Mouse (Mus musculus): ENCODE measurements at regions not wholly inside any gene's neighbourhood (a gene's known extent, or its start where the extent isn't known, plus 50 kb on each side); places are given as distances from the start of the nearest gene placed in this dataset.

DNA sequence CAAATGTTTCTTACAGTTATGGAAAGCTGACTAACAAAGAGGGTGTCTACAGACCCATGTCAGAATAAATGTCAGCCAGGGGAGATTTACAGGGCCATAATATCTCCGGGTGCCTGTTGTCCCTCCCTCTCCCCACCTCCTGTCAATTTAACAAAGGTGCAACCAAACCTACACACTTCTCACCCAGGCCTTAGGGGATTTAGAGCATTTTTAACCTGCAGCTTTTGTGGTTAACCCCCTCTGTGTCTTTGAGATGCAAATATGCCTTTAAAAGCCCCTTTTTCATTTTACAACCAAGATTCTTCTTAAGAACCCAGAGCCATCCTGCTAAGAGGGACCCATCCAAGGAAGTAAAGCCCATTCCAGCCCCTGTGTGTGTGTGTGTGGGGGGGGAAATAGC is 573.3 kb downstream of the Tmem132b start:
- Histone ChIP-seq H3K4me1 (no peaks in the 10 kb centered on the region), H3K9me3 (no peaks in the 10 kb centered on the region), H3K4me2 (no peak overlapping the region), H3K27ac (no peak overlapping the region), H3K27me3 (no peaks in the 10 kb centered on the region), H3K36me3 (no peaks in the 10 kb centered on the region), H3K4me3 (no peak overlapping the region), H3K9ac (no peak overlapping the region)
- ATAC-seq (ENCODE audit: insufficient number of reproducible peaks, low FRiP score, low TSS enrichment, low read depth): no peak
- WGBS: 37% methylated on average over 1 of the region's 1 CpGs

DNA sequence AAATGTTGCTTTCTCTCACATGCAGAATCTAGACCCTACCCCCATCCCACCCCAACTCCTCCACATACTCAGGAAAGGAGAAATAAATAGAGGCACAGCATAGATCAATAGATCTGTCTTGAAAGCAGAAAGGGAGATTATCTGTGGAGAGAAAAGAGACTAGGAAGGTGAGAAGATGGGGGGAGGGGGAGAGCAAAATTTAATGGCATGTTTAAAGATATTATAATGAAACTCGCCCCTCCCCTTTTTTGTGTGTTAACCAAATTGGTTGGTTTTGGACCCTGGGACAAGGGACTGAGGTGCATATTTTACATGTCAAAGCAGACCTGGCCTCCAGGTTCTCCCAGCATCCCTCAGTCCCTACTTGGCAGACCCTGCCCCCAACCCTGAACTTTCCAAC is 573.9 kb downstream of the Tmem132b start:
- Histone ChIP-seq H3K36me3 (no peaks in the 10 kb centered on the region), H3K4me1 (no peaks in the 10 kb centered on the region), H3K4me2 (no peak overlapping the region), H3K4me3 (no peak overlapping the region), H3K9me3 (no peaks in the 10 kb centered on the region), H3K27ac (no peak overlapping the region), H3K27me3 (no peaks in the 10 kb centered on the region), H3K9ac (no peak overlapping the region)
- WGBS: 83% methylated on average over 1 of the region's 1 CpGs
- ATAC-seq (ENCODE audit: insufficient number of reproducible peaks, low FRiP score, low TSS enrichment, low read depth): no peak

DNA sequence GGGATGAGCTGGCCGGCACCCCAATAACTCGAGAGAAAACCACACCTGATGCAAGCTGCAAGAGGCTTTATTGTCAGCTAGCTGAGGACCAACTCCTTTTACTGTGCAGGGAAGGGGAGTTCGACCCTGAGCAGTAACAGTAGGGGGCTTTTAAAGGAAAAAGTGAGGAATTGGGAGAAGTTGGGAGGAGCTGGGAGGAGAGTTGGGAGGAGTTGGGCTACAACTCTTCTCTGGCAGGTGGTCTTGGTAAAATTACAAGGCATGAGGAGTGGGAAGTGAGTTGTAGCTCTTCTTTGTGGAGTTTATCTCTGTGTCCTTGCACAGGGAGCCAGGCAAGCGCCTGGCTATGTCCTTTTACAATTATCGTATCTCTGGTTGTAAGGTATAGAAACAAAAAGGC is 575.4 kb downstream of the Tmem132b start:
- H3K9ac ChIP-seq: no peak overlapping the region
- H3K4me1 ChIP-seq: no peaks in the 10 kb centered on the region
- no peaks in the 10 kb centered on the region for H3K36me3 ChIP-seq
- H3K4me3 ChIP-seq: no peak overlapping the region
- no peak overlapping the region for H3K27ac ChIP-seq
- WGBS: 80% methylated on average over 5 of the region's 5 CpGs
- no peak for ATAC-seq (ENCODE audit: insufficient number of reproducible peaks, low FRiP score, low TSS enrichment, low read depth)
- H3K9me3 ChIP-seq: no peaks in the 10 kb centered on the region
- H3K4me2 ChIP-seq: no peak overlapping the region
- no peaks in the 10 kb centered on the region for H3K27me3 ChIP-seq

DNA sequence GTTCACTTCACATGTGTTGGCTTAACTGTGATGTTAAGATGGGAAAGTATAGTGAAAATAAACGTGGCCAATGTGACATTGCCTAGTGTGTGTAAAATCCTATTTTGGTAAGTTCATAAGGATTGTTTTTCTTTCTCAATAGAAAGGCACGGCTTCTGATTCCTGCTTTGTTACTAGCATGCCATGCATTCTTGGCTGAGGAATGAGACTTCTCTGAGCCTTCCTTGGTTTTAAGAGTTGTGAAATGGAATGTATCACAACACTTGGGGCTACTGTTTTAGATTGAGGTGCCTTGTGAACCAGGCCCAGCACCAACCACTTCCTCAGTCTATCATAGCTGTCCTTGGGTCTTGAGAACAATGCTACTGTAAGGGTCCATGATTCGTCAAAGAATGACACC is 577.3 kb downstream of the Tmem132b start:
- Histone ChIP-seq H3K4me1 (no peaks in the 10 kb centered on the region), H3K9ac (no peak overlapping the region), H3K9me3 (no peaks in the 10 kb centered on the region), H3K27ac (no peak overlapping the region), H3K27me3 (no peaks in the 10 kb centered on the region), H3K36me3 (no peaks in the 10 kb centered on the region), H3K4me2 (no peak overlapping the region), H3K4me3 (no peak overlapping the region)
- 52% methylated on average over 3 of the region's 3 CpGs for WGBS
- ATAC-seq (ENCODE audit: insufficient number of reproducible peaks, low FRiP score, low TSS enrichment, low read depth): no peak

DNA sequence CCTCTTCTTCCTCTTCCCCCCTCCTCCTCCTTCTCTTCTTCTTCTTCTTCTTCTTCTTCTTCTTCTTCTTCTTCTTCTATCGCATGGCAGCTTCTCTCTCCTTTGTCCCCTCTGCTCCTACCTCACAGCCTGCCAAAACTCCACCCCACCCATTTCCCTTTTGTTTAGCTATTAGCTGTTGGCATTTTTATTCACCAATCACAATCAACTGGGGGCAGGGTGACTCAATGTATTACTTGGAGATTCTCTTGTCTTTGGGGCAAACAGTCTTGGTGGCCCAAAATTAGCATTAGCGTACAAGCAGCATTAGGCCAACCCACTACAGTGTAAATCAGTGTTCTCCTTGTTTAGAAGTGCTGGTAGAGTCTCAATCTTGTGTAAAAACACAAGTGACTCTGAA is 585.7 kb downstream of the Tmem132b start:
- Histone ChIP-seq H3K27me3 (no peaks in the 10 kb centered on the region), H3K27ac (no peak overlapping the region), H3K36me3 (no peaks in the 10 kb centered on the region), H3K4me1 (no peaks in the 10 kb centered on the region), H3K4me3 (no peak overlapping the region), H3K4me2 (no peak overlapping the region), H3K9me3 (no peaks in the 10 kb centered on the region), H3K9ac (no peak overlapping the region)
- WGBS: 93% methylated on average over 2 of the region's 2 CpGs
- ATAC-seq (ENCODE audit: insufficient number of reproducible peaks, low FRiP score, low TSS enrichment, low read depth): no peak

DNA sequence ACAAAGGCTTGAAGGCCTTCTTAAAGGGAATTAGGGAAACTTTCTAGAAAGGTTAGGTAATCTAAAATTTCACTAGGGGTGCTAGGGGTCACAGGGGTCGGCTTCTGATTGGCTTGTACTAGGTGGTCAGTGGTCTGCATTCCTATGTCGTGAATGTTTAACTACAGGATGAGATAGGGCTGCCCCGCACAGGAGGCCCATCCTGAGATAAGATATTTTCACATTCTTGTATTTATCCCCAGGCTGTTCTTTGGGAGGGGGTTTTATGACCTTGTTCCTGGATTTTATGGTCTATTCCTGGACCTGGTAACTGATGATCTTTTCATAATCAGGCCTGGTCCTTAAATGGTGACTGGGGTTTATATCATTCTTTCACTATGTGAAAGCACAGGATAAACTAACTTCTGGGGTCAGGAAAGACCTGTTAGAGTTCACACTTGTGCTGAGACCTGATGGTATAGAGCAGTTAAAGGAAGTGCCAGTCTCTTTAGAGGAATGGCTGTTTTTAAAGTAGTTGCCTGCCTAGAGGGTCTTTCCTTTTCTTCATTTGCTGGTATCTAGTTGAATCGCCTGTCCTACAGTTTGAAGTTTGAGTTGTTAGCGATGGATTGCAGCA is 586.4 kb downstream of the Tmem132b start:
- no peak overlapping the region for H3K9ac ChIP-seq
- no peak for ATAC-seq (ENCODE audit: insufficient number of reproducible peaks, low FRiP score, low TSS enrichment, low read depth)
- no peak overlapping the region for H3K4me3 ChIP-seq
- no peaks in the 10 kb centered on the region for H3K4me1 ChIP-seq
- no peaks in the 10 kb centered on the region for H3K36me3 ChIP-seq
- no peak overlapping the region for H3K27ac ChIP-seq
- WGBS: 60% methylated on average over 5 of the region's 5 CpGs
- no peaks in the 10 kb centered on the region for H3K9me3 ChIP-seq
- no peak overlapping the region for H3K4me2 ChIP-seq
- no peaks in the 10 kb centered on the region for H3K27me3 ChIP-seq

DNA sequence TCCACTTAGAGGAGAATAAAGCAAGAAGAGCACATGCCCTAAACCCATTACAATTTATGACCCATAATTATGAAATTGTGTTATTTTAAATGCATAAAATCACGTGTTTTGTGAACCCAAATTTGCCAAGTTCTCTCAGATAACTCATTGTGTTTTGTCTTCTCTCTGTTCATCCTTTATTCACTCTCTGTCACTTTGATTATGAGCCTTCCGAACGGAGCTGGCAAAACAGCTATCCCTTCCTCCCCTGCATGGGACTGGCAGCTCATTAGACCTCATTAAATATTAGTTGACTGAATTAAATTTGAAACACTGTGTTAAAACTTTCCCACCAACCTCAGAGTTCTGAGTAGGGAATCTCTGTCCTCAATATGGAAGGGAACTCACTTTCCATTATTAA is 587.2 kb downstream of the Tmem132b start:
- no peak overlapping the region for H3K4me2 ChIP-seq
- H3K4me1 ChIP-seq: no peaks in the 10 kb centered on the region
- WGBS: 54% methylated on average over 3 of the region's 3 CpGs
- H3K36me3 ChIP-seq: no peaks in the 10 kb centered on the region
- no peak for ATAC-seq (ENCODE audit: insufficient number of reproducible peaks, low FRiP score, low TSS enrichment, low read depth)
- no peak overlapping the region for H3K9ac ChIP-seq
- no peaks in the 10 kb centered on the region for H3K9me3 ChIP-seq
- H3K27ac ChIP-seq: no peak overlapping the region
- no peaks in the 10 kb centered on the region for H3K27me3 ChIP-seq
- H3K4me3 ChIP-seq: no peak overlapping the region

DNA sequence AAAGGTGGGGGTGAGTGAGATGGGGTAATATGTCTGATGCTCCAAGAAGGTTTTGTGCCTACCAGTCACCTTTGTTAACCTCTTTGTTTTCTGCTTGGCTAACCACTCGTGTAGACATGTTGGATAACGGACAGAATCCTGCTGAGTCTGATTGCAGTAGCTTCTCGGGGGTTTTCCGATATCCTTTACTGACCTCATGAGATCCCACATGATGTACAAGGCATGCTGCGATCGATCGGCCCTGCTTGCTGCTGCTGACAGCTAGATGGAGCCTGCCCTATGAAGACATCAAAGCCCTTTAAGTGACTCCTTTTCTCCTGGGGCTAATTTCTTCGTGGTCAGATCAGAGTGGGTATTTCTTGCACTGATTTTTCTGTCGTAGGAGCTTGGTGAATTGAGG is 591.6 kb downstream of the Tmem132b start:
- Histone ChIP-seq H3K27me3 (no peaks in the 10 kb centered on the region), H3K9me3 (no peaks in the 10 kb centered on the region)
- WGBS: 72% methylated on average over 9 of the region's 9 CpGs

DNA sequence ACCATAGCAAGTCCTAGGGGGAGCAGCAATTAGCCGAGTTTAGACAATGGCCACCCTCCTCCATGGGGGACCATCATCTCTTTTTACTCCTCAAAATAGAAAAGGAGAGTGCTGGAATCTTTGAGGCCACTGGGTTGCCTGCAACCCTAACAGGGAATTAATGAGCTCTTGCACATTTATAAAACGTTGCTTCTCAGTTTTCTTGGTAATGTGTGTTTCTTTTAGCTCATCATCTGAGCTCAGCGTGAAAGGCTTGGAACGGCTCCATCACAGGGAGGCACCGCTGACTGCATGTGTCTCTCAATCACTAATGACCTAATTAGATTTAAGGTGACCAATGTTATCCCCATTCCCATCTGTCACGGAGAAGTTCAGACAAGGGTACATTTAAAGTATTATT is 595.9 kb downstream of the Tmem132b start:
- Histone ChIP-seq H3K36me3 (no peaks in the 10 kb centered on the region), H3K9me3 (no peaks in the 10 kb centered on the region), H3K4me2 (no peak overlapping the region), H3K9ac (no peak overlapping the region), H3K4me1 (no peaks in the 10 kb centered on the region), H3K27ac (no peak overlapping the region), H3K4me3 (no peak overlapping the region), H3K27me3 (no peaks in the 10 kb centered on the region)
- 71% methylated on average over 6 of the region's 6 CpGs for WGBS
- no peak for ATAC-seq (ENCODE audit: insufficient number of reproducible peaks, low FRiP score, low TSS enrichment, low read depth)

More for the DNA sequence above, 591.6 kb downstream of the Tmem132b start:
- H3K4me3 ChIP-seq: no peak overlapping the region
- no peak for ATAC-seq (ENCODE audit: insufficient number of reproducible peaks, low FRiP score, low TSS enrichment, low read depth)
- H3K36me3 ChIP-seq: no peaks in the 10 kb centered on the region
- no peak overlapping the region for H3K4me2 ChIP-seq
- H3K4me1 ChIP-seq: no peaks in the 10 kb centered on the region
- H3K27ac ChIP-seq: no peak overlapping the region
- no peak overlapping the region for H3K9ac ChIP-seq

DNA sequence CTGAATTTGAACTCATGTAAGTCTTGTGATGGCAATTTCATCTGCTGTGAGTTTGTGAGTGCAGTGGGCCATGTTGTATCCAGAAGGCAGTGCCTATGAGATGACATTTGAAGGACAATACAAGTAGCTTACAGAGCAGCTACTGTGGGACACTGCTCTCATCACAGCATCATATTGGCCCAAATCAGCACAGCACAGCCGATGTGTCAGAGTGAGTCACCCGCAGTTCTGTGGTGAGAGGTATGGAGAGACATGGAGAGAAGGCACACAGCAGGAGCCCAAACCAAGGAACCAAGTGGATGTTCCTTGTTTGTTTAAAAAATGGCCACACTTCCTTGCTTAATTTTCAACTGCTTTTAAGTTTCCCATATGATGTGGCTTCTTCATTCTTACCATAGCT is 617.3 kb downstream of the Tmem132b start:
- Histone ChIP-seq H3K4me2 (no peak overlapping the region), H3K27me3 (no peaks in the 10 kb centered on the region), H3K4me3 (no peak overlapping the region), H3K9me3 (no peaks in the 10 kb centered on the region), H3K36me3 (no peaks in the 10 kb centered on the region), H3K9ac (no peak overlapping the region), H3K27ac (no peak overlapping the region), H3K4me1 (no peaks in the 10 kb centered on the region)
- no peak for ATAC-seq (ENCODE audit: insufficient number of reproducible peaks, low FRiP score, low TSS enrichment, low read depth)
- WGBS: 88% methylated on average over 2 of the region's 2 CpGs

DNA sequence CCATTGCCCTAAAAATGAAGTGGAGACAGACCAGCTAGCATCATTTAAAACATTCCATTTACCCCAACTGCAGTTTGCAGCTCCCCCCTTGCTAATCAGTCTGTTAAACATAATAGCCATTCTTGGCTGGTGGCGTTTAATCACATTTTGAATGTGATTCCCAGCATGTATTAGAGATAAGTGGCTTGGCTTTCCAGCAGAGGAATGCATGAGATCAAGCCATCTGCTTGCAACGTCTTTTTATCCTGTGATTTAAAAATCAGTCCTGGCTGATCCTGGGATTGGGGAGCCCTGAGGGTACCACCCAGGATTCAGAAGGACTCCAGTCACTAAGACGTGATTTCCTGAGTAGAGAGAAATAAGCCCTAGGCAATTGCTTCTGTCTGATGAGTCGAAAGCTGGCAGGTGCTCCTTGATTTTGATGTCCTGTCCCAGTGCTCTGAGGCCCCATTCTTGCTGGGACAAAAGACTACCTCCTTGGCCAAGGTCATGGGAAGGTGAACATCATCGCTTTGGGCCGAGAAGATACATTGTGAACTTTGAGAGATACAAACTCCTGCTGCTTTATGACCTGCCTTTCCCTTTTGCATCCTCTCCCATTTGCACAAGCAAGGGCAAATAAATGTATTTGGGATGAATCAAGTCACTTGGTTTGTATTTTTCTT is 623.8 kb downstream of the Tmem132b start:
- WGBS: 43% methylated on average over 6 of the region's 6 CpGs
- H3K36me3 ChIP-seq: no peaks in the 10 kb centered on the region
- H3K27ac ChIP-seq: no peak overlapping the region
- no peak overlapping the region for H3K4me2 ChIP-seq
- no peaks in the 10 kb centered on the region for H3K4me1 ChIP-seq
- no peaks in the 10 kb centered on the region for H3K27me3 ChIP-seq
- H3K4me3 ChIP-seq: no peak overlapping the region
- ATAC-seq (ENCODE audit: insufficient number of reproducible peaks, low FRiP score, low TSS enrichment, low read depth): no peak
- H3K9me3 ChIP-seq: no peaks in the 10 kb centered on the region
- H3K9ac ChIP-seq: no peak overlapping the region

DNA sequence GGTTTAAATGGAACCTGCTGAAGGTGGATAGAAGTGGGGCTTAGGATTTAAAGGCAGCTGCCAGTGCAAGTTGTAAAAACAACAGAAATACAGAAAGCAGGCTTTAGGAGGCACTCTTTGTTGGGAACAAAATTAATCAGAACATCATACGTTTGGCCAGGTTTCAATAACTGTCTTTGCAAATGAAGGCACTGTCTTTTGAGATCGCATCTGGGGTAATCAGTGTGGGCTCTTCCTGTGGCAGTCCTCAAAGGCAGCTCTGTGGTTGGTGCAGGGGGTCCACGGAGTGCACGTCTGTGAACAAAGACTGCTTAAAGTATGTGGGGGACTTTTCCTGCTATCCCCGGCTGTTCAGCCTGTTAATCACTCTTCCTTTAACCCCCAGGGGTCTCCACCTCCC is 654.5 kb downstream of the Tmem132b start:
- 35% methylated on average over 5 of the region's 5 CpGs for WGBS
- Histone ChIP-seq H3K4me3 (no peak overlapping the region), H3K27me3 (no peaks in the 10 kb centered on the region), H3K4me2 (no peak overlapping the region), H3K9ac (no peak overlapping the region), H3K27ac (no peak overlapping the region), H3K36me3 (no peaks in the 10 kb centered on the region), H3K4me1 (no peaks in the 10 kb centered on the region), H3K9me3 (no peaks in the 10 kb centered on the region)
- no peak for ATAC-seq (ENCODE audit: insufficient number of reproducible peaks, low FRiP score, low TSS enrichment, low read depth)

DNA sequence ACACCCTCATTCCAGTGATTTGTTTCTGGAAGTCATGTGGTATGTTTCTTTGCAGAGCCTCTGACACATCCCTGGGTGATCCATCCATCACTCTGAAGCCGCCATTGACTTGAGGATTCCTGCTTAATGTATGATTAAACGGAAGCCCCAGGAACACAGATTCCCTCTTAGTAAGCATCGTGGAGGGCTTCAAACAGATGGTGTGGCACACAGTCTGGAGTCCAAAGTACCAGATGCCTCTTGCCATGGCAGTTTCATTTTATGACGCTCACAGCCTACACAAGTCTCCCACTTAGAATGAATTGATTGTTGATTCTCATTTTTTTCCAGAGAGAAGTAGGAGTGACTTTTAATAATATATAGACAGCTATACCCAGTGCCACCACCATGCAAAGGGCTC is 668.3 kb downstream of the Tmem132b start:
- no peak overlapping the region for H3K9ac ChIP-seq
- H3K4me1 ChIP-seq: no peaks in the 10 kb centered on the region
- no peak overlapping the region for H3K4me2 ChIP-seq
- H3K27me3 ChIP-seq: no peaks in the 10 kb centered on the region
- no peak for ATAC-seq (ENCODE audit: insufficient number of reproducible peaks, low FRiP score, low TSS enrichment, low read depth)
- no peaks in the 10 kb centered on the region for H3K9me3 ChIP-seq
- H3K4me3 ChIP-seq: no peak overlapping the region
- no peaks in the 10 kb centered on the region for H3K36me3 ChIP-seq
- WGBS: 69% methylated on average over 4 of the region's 4 CpGs
- H3K27ac ChIP-seq: no peak overlapping the region
